Mouse (Mus musculus) kidney, embryonic 15.5 days (tissue): ENCODE data around the gene Ablim2. TPM values are rescaled to one million over a fixed set of nuclear protein-coding genes. Genes with fewer than 3 reads are reported as not detected.

Source experiments
- ATAC-seq: fragments of 200-750 bp; cut with Nextera tagmentation; replicated peaks from 2 replicates; pipeline ENCODE4 v1.8.0; 2017; ENCODE audit warnings: moderate TSS enrichment; ENCODE audit not compliant: low FRiP score
- H3K27ac ChIP-seq: fragments of 300-500 bp; sonication (generic); 2 replicates; pipeline ENCODE4 v1.5.1; 2015; ENCODE audit warnings: mild to moderate bottlenecking, inconsistent platforms
- H3K27me3 ChIP-seq: fragments of 300-500 bp; sonication (generic); 2 replicates; pipeline ENCODE4 v1.6.1; 2015; ENCODE audit warnings: inconsistent platforms
- H3K36me3 ChIP-seq: fragments of 300-500 bp; sonication (generic); 2 replicates; pipeline ENCODE4 v1.6.1; 2015; ENCODE audit warnings: inconsistent platforms
- H3K4me1 ChIP-seq: fragments of 300-500 bp; sonication (generic); 2 replicates; pipeline ENCODE4 v1.6.1; 2015; ENCODE audit warnings: inconsistent platforms
- H3K4me2 ChIP-seq: fragments of 300-500 bp; sonication (generic); 2 replicates; pipeline ENCODE4 v1.6.1; 2015; ENCODE audit warnings: moderate library complexity, mild to moderate bottlenecking, inconsistent platforms
- H3K4me3 ChIP-seq: fragments of 300-500 bp; sonication (generic); replicated peaks from 2 replicates; pipeline ENCODE4 v1.5.1; 2015; ENCODE audit warnings: mild to moderate bottlenecking, inconsistent platforms
- H3K9ac ChIP-seq: fragments of 300-500 bp; sonication (generic); 2 replicates; pipeline ENCODE4 v1.6.1; 2015; ENCODE audit warnings: mild to moderate bottlenecking, inconsistent platforms
- H3K9me3 ChIP-seq: fragments of 300-500 bp; sonication (generic); replicated peaks from 2 replicates; pipeline ENCODE4 v1.6.1; 2016; ENCODE audit warnings: inconsistent platforms
- WGBS: fragments of 180-500 bp; shearing (Covaris S2); methylation state at CpG from one replicate; pipeline ENCODE4 v1.1.7; 2015; ENCODE audit warnings: mixed read lengths; 5-methylcytosine and 5-hydroxymethylcytosine counted together
- polyA plus RNA-seq: library from polyadenylated mRNA; unstranded; fragments of >200 nt; fragmentation: Nextera tagmentation; extraction: Ambion mirVana; gene quantifications from 2 replicates; pipeline ENCODE4 v1.2.1, GENCODE M21; 2015

The Ablim2 gene
- polyA plus RNA-seq, 1 experiment from 2014 or later = 1.7 TPM

DNA sequence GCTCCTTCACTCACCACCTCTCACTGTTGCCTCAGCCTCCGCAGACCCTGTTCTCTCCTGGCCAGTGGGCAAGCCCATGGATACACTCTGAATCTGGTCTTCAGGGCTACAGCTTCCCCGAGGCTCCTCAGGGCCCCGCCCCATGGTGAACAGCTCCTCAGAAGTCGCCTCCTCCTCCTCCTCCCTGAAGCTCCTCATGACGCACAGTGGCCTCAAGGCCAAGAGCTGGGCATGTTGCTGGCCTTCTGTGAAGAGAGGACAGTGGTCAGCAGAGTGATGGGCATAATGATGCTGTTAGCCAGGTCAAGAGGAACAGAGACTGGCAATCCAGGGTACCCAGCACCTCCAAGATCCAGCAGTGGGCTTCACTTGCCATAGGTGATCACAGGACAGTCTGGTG lies 33.8 kb upstream of the Ablim2 start:
- no peak overlapping the region for H3K4me3 ChIP-seq
- H3K9me3 ChIP-seq = no peaks in the 10 kb centered on the region
- no peak overlapping the region for H3K9ac ChIP-seq
- H3K27me3 ChIP-seq = no peaks in the 10 kb centered on the region
- 70% methylated on average over 5 of the region's 5 CpGs for WGBS
- peaks cover 40% of the 10 kb centered on the region for H3K4me1 ChIP-seq
- no peak for ATAC-seq
- H3K4me2 ChIP-seq = no peak overlapping the region
- no peaks in the 10 kb centered on the region for H3K36me3 ChIP-seq
- H3K27ac ChIP-seq = no peak overlapping the region

DNA sequence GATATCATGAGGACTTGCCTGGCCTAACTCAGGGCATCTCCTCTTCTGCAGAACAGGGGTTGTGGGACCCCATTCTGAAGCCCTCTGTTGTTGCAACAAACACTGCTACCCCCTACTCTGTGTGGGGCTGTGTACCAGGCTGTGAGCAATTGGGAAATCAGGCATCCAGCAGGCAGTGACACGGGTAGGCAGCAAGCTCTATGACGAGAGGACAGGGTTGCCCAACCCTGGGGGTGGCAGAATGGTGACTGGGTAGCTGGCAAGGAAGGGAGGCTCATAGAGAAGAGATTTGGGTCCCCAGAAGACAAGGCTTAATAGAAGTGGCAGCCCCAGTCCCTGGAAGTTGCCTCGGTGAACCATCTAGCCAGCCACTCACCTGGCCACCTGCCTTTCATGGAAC lies 31.8 kb upstream of the Ablim2 start:
- Histone ChIP-seq H3K9me3 (no peaks in the 10 kb centered on the region), H3K27me3 (no peaks in the 10 kb centered on the region), H3K27ac (no peak overlapping the region), H3K4me3 (no peak overlapping the region), H3K36me3 (no peaks in the 10 kb centered on the region), H3K4me1 (peaks cover 49% of the 10 kb centered on the region), H3K4me2 (no peak overlapping the region), H3K9ac (no peak overlapping the region)
- WGBS = 85% methylated on average over 3 of the region's 3 CpGs
- ATAC-seq = no peak

DNA sequence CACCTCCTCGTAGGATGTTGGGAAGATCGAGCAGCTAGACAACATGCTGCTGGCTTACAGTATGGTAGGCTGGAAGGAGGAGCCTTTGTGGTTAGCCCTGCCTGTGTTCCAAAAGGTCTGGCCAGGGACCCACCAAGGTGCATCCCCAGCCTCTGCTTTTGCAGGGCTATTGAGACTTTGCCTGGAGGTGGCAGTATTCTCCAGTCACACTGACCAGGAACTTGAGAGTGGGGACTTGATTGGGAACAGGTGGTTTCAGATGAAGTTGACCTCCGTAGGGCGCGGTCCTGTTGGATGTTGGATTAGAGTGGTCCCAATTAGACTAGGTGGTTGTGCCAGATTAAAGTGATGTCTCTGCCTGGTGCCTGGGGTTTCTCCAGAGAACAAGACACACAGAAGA lies 30.2 kb upstream of the Ablim2 start:
- Histone ChIP-seq H3K27me3 (no peaks in the 10 kb centered on the region), H3K27ac (peak overlapping the region; percentile 96; the same call in 1 of the 2 replicates), H3K4me2 (peak overlapping the region; percentile 50), H3K36me3 (no peaks in the 10 kb centered on the region), H3K4me1 (peaks cover 55% of the 10 kb centered on the region), H3K9ac (no peak overlapping the region), H3K4me3 (peak overlapping the region; percentile 38; the same call in 1 of the 2 replicates), H3K9me3 (no peaks in the 10 kb centered on the region)
- WGBS = 91% methylated on average over 5 of the region's 5 CpGs
- no peak for ATAC-seq

DNA sequence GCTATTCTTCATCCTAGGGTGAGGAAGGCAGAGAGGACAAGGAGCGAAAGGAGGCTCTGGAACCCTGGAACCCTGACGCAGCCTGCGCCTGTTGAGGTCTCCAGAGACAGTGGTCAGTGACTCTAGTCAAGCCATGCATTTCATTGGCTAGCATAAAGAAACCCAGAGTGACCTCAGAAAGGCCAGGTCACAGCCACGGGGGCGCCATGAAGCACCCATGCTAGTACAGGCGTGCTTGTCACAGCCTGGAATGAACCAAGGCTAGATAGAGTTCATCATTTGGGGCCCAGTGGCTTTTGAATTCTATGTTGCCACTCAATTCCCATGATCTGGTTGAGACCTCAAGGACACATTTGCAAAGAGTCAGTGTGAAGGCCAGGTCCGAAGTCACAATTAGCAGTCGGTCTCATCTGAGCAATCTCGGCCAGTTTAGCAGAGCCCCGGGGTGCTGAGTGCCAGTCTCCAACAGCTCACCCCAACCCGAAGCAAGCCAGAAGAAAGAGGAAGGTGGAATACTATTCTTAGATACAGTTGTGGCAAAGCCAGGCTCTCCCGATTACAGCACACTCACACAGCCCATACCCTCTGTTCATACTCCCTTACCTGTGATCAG lies 29.2 kb upstream of the Ablim2 start:
- H3K4me1 ChIP-seq = peaks cover 52% of the 10 kb centered on the region
- WGBS = 76% methylated on average over 12 of the region's 12 CpGs
- H3K9me3 ChIP-seq = no peaks in the 10 kb centered on the region
- peak overlapping the region; percentile 50 for H3K4me2 ChIP-seq
- H3K9ac ChIP-seq = peak overlapping the region; percentile 32
- peak overlapping the region; percentile 38 for H3K4me3 ChIP-seq
- H3K36me3 ChIP-seq = no peaks in the 10 kb centered on the region
- no peak for ATAC-seq
- no peaks in the 10 kb centered on the region for H3K27me3 ChIP-seq
- H3K27ac ChIP-seq = peak overlapping the region; percentile 96

DNA sequence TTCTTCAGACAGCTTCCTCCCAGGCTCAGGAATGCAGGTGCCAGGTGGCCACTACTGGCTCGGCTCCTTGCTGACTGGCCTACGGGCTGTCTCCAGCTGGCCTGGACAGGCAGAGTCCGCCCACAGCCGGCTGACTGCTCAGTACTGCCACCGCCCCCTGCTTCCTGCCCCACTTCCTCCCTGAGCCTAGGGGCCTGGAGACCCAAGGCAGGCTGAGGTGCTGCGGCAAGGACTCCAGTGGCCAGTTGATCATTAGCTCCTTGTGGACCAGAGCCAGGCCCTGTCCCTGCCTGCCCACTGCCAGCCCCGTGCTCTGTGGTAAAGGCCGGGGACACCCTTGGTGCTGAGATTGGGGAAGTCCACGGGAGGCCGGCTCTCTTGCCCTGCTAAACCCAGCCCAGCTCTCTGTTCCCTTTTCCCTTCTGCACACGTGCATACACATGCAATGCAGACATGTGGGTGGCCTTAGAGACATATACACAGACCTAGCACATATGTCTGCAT lies 28.7 kb upstream of the Ablim2 start:
- peak overlapping the region; percentile 96 for H3K27ac ChIP-seq
- peak overlapping the region; percentile 50 for H3K4me2 ChIP-seq
- H3K4me3 ChIP-seq = peak overlapping the region; percentile 38
- H3K9me3 ChIP-seq = no peaks in the 10 kb centered on the region
- peak overlapping the region; percentile 32 for H3K9ac ChIP-seq
- no peaks in the 10 kb centered on the region for H3K27me3 ChIP-seq
- H3K4me1 ChIP-seq = peaks cover 58% of the 10 kb centered on the region
- no peaks in the 10 kb centered on the region for H3K36me3 ChIP-seq
- ATAC-seq = peak; percentile 95
- 31% methylated on average over 11 of the region's 11 CpGs for WGBS

DNA sequence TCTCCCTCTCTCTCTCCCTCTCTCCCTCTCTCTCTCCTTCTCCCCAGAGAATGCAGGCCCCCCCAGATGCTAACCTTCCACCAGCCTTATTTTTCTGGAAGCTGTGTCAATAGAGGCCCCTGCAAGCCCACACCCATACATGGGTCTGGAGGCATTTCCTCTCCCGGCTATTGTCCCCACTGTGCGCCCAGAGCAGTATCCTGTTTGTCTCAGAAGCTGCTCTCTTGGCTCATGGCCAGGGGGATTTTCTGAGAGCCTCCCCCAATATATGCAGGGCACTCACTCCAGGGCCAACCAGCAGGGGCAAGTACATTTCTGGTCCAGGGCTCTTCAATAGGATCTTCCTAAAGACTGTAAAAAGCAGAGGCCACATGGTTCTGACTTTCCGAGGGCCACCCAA lies 27.8 kb upstream of the Ablim2 start:
- Histone ChIP-seq H3K9ac (no peak overlapping the region), H3K4me2 (no peak overlapping the region), H3K36me3 (no peaks in the 10 kb centered on the region), H3K9me3 (no peaks in the 10 kb centered on the region), H3K4me1 (peaks cover 61% of the 10 kb centered on the region), H3K4me3 (no peak overlapping the region), H3K27me3 (no peaks in the 10 kb centered on the region), H3K27ac (peak overlapping the region; percentile 96)
- no peak for ATAC-seq
- 71% methylated on average over 3 of the region's 3 CpGs for WGBS

DNA sequence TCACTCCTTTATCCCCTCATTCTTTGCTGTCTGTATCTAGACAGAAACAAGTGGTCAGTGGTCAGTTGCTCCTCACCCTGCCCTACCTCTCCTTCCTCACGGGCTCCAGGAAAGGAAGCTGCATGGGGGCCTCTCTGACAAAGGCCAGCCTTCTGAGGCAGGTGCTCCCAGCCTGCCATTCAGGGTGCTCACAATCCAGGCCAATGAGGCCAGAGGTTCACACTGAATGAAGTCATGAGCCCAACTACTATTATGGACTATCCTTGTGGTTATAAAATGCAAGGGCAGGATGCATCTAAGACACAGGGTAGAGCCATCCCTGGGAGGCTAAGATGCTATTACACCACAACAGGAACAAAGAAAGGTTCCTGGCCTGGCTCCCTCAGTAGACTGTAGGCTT lies 27.1 kb upstream of the Ablim2 start:
- Histone ChIP-seq H3K9me3 (no peaks in the 10 kb centered on the region), H3K4me1 (peaks cover 60% of the 10 kb centered on the region), H3K4me2 (no peak overlapping the region), H3K27ac (peak overlapping the region; percentile 96), H3K9ac (no peak overlapping the region), H3K4me3 (no peak overlapping the region), H3K27me3 (no peaks in the 10 kb centered on the region), H3K36me3 (no peaks in the 10 kb centered on the region)
- WGBS = 78% methylated on average over 1 of the region's 1 CpGs
- ATAC-seq = no peak

DNA sequence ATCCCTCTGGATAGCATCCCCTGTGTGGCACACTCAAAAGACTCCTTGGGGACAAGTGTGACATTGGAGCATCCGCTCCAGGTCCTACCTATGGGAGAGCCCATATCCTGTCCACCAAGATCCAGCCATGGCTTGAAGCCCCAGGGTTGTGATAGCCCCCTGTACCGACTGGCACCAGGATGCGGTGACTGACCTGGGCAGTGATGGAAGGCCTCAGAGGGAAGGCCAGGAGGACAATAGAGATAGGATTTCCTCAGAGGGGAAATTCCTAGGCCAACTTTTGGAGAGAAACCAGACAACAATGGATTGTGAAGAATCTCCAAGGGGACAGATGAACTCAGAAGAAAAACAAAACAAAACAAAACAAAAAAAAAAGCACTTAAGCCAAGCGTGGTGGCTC lies 26.7 kb upstream of the Ablim2 start:
- 78% methylated on average over 4 of the region's 4 CpGs for WGBS
- H3K27me3 ChIP-seq = no peaks in the 10 kb centered on the region
- H3K36me3 ChIP-seq = no peaks in the 10 kb centered on the region
- peak overlapping the region; percentile 96 for H3K27ac ChIP-seq
- no peaks in the 10 kb centered on the region for H3K9me3 ChIP-seq
- H3K4me3 ChIP-seq = no peak overlapping the region
- H3K4me2 ChIP-seq = no peak overlapping the region
- peaks cover 56% of the 10 kb centered on the region for H3K4me1 ChIP-seq
- no peak overlapping the region for H3K9ac ChIP-seq
- no peak for ATAC-seq

DNA sequence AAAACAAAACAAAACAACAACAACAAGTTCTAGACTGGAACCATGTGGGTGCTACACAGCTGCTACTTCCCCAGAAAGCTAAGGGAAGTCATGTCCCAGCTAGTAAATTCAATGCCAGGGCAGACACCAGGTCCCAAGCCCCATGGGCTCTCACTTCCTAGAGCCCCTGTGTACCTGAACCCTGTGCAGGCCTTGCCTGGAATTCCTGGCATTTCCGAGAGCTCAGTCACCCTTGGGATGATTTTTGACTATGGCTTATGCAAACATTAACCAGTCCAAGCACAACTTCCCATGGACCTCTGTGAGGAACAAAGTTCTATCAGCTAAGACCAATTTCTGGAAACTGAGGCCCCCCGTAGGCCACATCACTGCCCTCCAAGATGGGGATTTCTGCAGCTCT lies 24.2 kb upstream of the Ablim2 start:
- no peak overlapping the region for H3K9ac ChIP-seq
- ATAC-seq = no peak
- no peak overlapping the region for H3K4me3 ChIP-seq
- no peaks in the 10 kb centered on the region for H3K9me3 ChIP-seq
- peak overlapping the region; percentile 71 for H3K27ac ChIP-seq
- no peak overlapping the region for H3K4me2 ChIP-seq
- H3K27me3 ChIP-seq = no peaks in the 10 kb centered on the region
- WGBS = 65% methylated on average over 2 of the region's 2 CpGs
- H3K4me1 ChIP-seq = peaks cover 57% of the 10 kb centered on the region
- H3K36me3 ChIP-seq = no peaks in the 10 kb centered on the region

DNA sequence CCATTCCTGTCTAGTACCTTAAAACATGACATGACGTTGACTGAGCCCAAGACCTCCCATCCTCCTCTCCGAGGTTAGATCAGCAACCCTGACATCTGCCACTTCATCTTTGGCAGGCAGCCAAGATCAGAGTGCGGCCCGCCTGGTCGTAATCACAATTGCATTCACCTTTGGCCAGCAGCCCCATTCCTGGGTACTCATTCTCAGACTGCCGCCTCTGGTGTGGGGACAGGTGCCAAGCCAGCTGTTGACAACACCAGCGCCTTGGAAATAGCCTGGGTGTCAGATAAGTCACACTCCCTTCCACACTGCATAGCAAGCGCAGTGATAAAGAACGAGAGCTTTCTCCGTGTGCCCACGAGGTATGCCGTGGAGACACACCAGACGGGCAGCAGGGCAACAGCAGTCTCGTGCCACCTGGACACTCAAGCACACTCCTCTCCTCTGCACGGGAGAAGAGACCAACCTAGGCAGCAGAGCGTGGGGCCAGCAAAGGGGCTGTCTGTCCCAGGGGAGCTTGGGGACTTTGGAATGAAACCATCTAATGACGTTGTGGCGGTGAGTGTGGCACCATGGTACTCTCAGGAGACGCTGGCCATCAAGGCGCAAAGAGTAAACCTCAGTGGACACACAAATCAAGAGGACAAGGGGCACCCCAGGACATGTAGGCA lies 20.3 kb upstream of the Ablim2 start:
- Histone ChIP-seq H3K9me3 (no peaks in the 10 kb centered on the region), H3K9ac (no peak overlapping the region), H3K27me3 (peaks cover 10% of the 10 kb centered on the region), H3K36me3 (no peaks in the 10 kb centered on the region), H3K4me1 (peaks cover 53% of the 10 kb centered on the region), H3K4me2 (no peak overlapping the region), H3K27ac (0 out of 2 replicates have a peak overlapping the region, but pooled peaks have one; percentile 22), H3K4me3 (no peak overlapping the region)
- no peak for ATAC-seq
- 60% methylated on average over 20 of the region's 20 CpGs for WGBS

DNA sequence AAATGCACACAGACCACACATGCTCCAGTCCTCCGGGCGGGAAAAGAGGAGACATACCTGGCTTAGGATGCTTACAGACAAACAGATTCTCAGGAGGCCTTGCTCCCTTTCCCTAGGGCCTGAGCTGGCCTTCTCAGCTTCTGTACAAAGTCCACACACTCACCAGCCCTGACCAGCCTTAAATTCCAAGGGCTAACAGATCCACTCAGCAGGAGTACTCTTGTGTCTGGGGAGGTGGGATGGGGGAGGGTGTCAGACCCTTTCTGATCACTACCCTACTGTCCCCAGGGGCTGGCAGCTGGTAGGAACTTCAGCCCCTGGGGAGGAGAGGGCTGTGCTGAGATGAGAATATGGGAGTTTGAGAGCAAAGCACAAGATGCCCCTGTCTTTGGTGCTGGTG lies 18.7 kb upstream of the Ablim2 start:
- no peak for ATAC-seq
- peak overlapping the region; percentile 76 for H3K27ac ChIP-seq
- H3K4me1 ChIP-seq = peaks cover 46% of the 10 kb centered on the region
- WGBS = 77% methylated on average over 2 of the region's 2 CpGs
- no peaks in the 10 kb centered on the region for H3K36me3 ChIP-seq
- no peak overlapping the region for H3K9ac ChIP-seq
- H3K4me2 ChIP-seq = peak overlapping the region; percentile 41
- H3K9me3 ChIP-seq = no peaks in the 10 kb centered on the region
- H3K27me3 ChIP-seq = peaks cover 10% of the 10 kb centered on the region
- H3K4me3 ChIP-seq = no peak overlapping the region

DNA sequence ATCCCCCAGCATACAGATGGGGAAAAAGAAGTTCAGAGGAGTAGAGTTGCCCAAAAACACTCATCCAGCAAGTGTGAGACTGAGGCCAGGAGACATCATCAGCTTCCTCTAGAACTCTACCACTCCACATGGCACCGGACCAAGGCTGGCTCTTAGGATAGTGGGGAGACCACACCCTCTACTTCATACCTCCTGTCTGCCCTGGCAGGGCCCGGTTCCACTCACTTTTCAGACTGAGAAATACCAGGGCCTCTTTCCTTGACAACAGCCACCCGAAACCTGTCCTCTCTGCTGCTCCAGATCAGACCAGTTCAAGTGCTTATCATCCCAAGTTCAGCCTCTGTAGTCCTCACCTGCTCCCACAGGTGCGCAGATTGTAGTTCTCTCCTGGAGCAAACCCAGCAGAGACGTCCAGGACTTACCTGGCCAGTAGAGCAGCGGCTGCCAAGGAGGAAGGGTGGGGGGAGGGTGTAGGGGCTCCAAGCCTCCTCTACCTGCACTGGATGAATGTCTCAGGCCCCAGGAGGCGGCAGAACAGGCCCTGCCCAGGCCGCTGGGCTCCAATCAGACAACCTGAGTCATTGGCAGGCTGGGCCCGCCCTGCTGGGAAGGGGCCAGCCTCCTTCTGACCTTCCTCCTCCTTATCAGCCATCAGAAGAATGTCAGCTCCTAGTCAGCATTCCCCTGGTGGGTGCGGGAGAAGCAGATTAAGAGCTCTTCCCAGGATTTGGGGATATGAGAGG lies 18.0 kb upstream of the Ablim2 start, which contains the start of gene Sh3tc1:
Sh3tc1 (minus strand) TSS at position 452 of the 743 bp plus-strand sequence.
- H3K9ac ChIP-seq = no peak within 1 kb of the TSS
- 0 out of 2 replicates have a peak within 1 kb of the TSS, but pooled peaks have one; percentile 5 for H3K4me3 ChIP-seq
- H3K4me2 ChIP-seq = peak within 1 kb of the TSS; percentile 41
- H3K4me1 ChIP-seq = peaks cover 46% of the 10 kb centered on the region
- peak within 1 kb of the TSS; percentile 78 for H3K27ac ChIP-seq
- ATAC-seq = peak; percentile 69
- WGBS = 30% methylated on average over 10 of the region's 10 CpGs
- peaks cover 10% of the 10 kb centered on the region for H3K27me3 ChIP-seq
- H3K36me3 ChIP-seq = no peaks in the 10 kb centered on the region
- no peaks in the 10 kb centered on the region for H3K9me3 ChIP-seq
